Mouse (Mus musculus) Patski (cell line): ENCODE results near the gene Hivep3. TPM values are rescaled to one million over a fixed set of nuclear protein-coding genes. Genes with fewer than 3 reads are reported as not detected.

Experiments used
- ATAC-seq: fragments of 100-300 bp; one replicate; pipeline ENCODE4 v1.8.0; 2021
- CTCF ChIA-PET: fragments of 350-600 bp; sonication (Branson Sonifier 250); formaldehyde crosslinking; loops from one replicate; lab custom pipeline; 2022; ENCODE audit warnings: inconsistent platforms; lab: Charles Lee
- POLR2A ChIA-PET: fragments of 350-600 bp; sonication (Branson Sonifier 250); formaldehyde crosslinking; loops from one replicate; lab custom pipeline; 2022; ENCODE audit warnings: antibody characterized with exemption, inconsistent platforms; lab: Charles Lee
- DNase-seq: peaks from one replicate; pipeline ENCODE4 v3.0.0-alpha.2; 2011; ENCODE audit warnings: low read depth, low spot score
- H3K27me3 ChIP-seq: fragments of 371-371 bp; one replicate; pipeline ENCODE4 v1.5.1; 2021
- CTCF ChIP-seq: fragments of 100-300 bp; IDR thresholded peaks from one replicate; pipeline ENCODE4 v1.5.1; 2021
- in situ Hi-C: fragments of 300-500 bp; cut with MboI; formaldehyde crosslinking; loops from 3 replicates; pipeline ENCODE4 v1.11.1; 2018; ENCODE audit warnings: low pct_unique_long_range_greater_than_20kb, mixed read lengths
- polyA plus RNA-seq: library from polyadenylated mRNA; unstranded; gene quantifications from one replicate; pipeline ENCODE4 v1.2.3, GENCODE M21; 2021

Gene Hivep3
- polyA plus RNA-seq, 1 experiment from 2014 or later = 4.4 TPM

DNA sequence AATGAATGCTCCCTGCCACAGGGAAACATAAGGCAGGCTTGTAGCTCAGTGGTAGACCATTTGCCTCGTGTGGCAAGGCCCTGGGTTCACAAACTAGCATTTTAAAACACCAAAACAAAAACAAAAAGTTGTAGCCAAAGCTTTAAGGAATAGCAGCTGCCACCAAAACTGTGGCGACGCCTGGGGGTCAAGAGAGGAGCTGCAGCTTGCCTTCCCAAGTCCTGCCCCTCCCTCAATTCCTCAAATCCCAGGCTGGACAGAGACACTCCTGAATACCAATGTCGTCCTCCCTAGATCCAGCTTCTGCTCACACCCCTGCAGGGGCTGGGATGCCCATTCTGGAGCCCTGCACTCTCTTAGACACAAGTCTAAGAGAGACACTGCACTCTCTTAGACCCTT, 453.4 kb downstream of the Hivep3 start:
- in situ Hi-C loops = no loop called here
- no peak for TF ChIP-seq CTCF
- ATAC-seq (no peak), DNase-seq (no peak)
- ChIA-PET CTCF (interaction anchor here (1.3 to 1.9 kb wide), 3 partner anchors 16 to 194 kb away, joined by 4 read pairs; no protein-coding TSS in a partner anchor), POLR2A (no interaction called here)
- no peaks in the 10 kb centered on the region for H3K27me3 ChIP-seq

Other genes with a start within 250 kb of the Hivep3 start
- gene Rimkla, start 241.2 kb upstream of the Hivep3 start, polyA plus RNA-seq = 0.12 TPM
- 16.7 TPM for gene Foxj3, start 196.8 kb upstream of the Hivep3 start, polyA plus RNA-seq
- 3.8 TPM for gene Frg2f1, start 194.3 kb upstream of the Hivep3 start, polyA plus RNA-seq
- not detected for gene Guca2a, start 96.1 kb upstream of the Hivep3 start, polyA plus RNA-seq
- 0.50 TPM for gene Guca2b, start 74.8 kb upstream of the Hivep3 start, polyA plus RNA-seq